Mouse (Mus musculus) cortical plate, adult 2 months (tissue): ENCODE measurements around the gene Hoxd10. TPM values are rescaled to one million over a fixed set of nuclear protein-coding genes. Genes with fewer than 3 reads are reported as not detected.

Experiments used
- H3K27ac ChIP-seq: fragments of 200-500 bp; 2 replicates; pipeline ENCODE4 v1.5.1; 2012; ENCODE audit warnings: low read length, control low read depth, inconsistent platforms; ENCODE audit not compliant: insufficient read depth
- H3K4me1 ChIP-seq: fragments of 200-500 bp; 2 replicates; pipeline ENCODE4 v1.6.1; 2011; ENCODE audit warnings: low read length; ENCODE audit not compliant: control insufficient read depth, insufficient read depth
- H3K4me3 ChIP-seq: fragments of 200-500 bp; 2 replicates; pipeline ENCODE4 v1.5.1; 2011; ENCODE audit warnings: mild to moderate bottlenecking, low read length, control low read depth; ENCODE audit not compliant: insufficient read depth
- CTCF ChIP-seq: fragments of 200-500 bp; IDR thresholded peaks from 2 replicates; pipeline ENCODE4 v1.5.1; 2011; ENCODE audit warnings: mild to moderate bottlenecking, control low read depth, low read length; ENCODE audit not compliant: insufficient read depth; ENCODE audit errors: extremely low read depth
- POLR2A ChIP-seq: fragments of 200-500 bp; IDR thresholded peaks from 2 replicates; pipeline ENCODE4 v1.6.1; 2011; ENCODE audit warnings: mild to moderate bottlenecking, low read length, control low read depth; ENCODE audit not compliant: insufficient read depth; ENCODE audit errors: extremely low read depth
- polyA plus RNA-seq: library from polyadenylated mRNA; depleted of rRNA; stranded (reverse); fragments of >200 nt; gene quantifications from 2 replicates; pipeline ENCODE4 v1.2.3, GENCODE M21; 2012

Gene Hoxd10
- polyA plus RNA-seq, 1 experiment = not detected

GRCm38 (mm10) chr2:74720384-74720783 lies 28.7 kb downstream of the Hoxd10 start:
- H3K4me1 ChIP-seq = no peaks in the 10 kb centered on the region
- no peak for TF ChIP-seq CTCF
- no peak for TF ChIP-seq POLR2A
- no peak overlapping the region for H3K4me3 ChIP-seq
- H3K27ac ChIP-seq = no peak overlapping the region

GRCm38 (mm10) chr2:74720955-74721491 lies 29.3 kb downstream of the Hoxd10 start:
- H3K4me1 ChIP-seq = no peaks in the 10 kb centered on the region
- H3K4me3 ChIP-seq = no peak overlapping the region
- H3K27ac ChIP-seq = no peak overlapping the region
- no peak for TF ChIP-seq POLR2A
- TF ChIP-seq CTCF = no peak

DNA sequence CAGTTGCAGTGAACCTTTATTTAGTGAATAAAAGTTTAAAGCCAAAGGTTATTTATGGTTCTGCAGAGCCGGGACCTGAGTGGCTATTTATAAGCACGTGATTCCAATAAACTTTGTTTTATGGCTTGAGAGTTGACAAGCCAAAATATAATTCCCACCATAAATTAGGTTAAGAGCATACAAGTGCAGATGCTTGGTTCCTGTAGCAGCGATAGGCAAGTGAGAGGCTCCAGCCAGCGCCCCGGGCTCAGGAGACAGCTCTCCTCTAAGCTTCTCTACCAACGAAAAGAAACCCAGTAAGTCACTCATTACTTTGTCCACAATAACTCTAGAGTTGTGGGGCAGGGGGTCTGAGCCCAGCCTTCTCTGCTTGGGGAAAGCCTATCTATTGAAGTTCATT lies 30.2 kb downstream of the Hoxd10 start:
- Histone ChIP-seq H3K4me3 (no peak overlapping the region), H3K27ac (no peak overlapping the region)
- TF ChIP-seq POLR2A (no peak), CTCF (no peak)

GRCm38 (mm10) chr2:74722949-74723348 lies 31.2 kb downstream of the Hoxd10 start:
- no peak overlapping the region for H3K4me3 ChIP-seq
- TF ChIP-seq POLR2A = no peak
- no peak for TF ChIP-seq CTCF
- H3K4me1 ChIP-seq = no peaks in the 10 kb centered on the region
- no peak overlapping the region for H3K27ac ChIP-seq

More for the DNA sequence above, 30.2 kb downstream of the Hoxd10 start:
- no peaks in the 10 kb centered on the region for H3K4me1 ChIP-seq

- H3K4me3 ChIP-seq = no peak overlapping the region
- TF ChIP-seq POLR2A (no peak), CTCF (no peak)
- H3K27ac ChIP-seq = no peak overlapping the region
- no peaks in the 10 kb centered on the region for H3K4me1 ChIP-seq
Measured at GRCm38 (mm10) chr2:74724244-74725015, 32.7 kb downstream of the Hoxd10 start.

DNA sequence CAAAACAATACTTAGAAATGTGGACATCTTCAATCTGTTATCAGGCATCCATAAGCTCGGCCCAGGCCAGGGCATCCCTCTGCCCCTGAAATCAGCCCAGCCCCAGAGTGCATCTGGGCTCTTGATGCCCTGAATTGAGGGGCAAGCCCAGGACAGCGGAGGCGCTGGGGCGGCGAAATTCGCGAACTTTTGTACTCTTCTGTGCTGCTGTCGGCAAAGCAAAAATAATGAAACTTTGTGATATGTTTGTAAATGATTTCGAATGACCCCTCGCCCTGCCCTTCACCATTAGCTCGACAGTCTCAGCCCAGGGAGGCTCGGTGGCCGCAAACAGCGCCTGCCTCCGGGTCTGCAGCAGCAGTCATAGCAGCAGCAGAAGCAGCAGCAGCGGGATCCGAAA lies 33.4 kb downstream of the Hoxd10 start:
- H3K27ac ChIP-seq = no peak overlapping the region
- no peak overlapping the region for H3K4me3 ChIP-seq
- no peak for TF ChIP-seq POLR2A
- no peak for TF ChIP-seq CTCF
- no peaks in the 10 kb centered on the region for H3K4me1 ChIP-seq

GRCm38 (mm10) chr2:74726551-74726950 lies 34.8 kb downstream of the Hoxd10 start, which contains the start of gene Gm28230:
Gene Gm28230 (plus strand): TSS chr2:74726728.
- Histone ChIP-seq H3K27ac (no peak within 1 kb of the TSS), H3K4me1 (no peaks in the 10 kb centered on the region), H3K4me3 (no peak within 1 kb of the TSS)
- TF ChIP-seq CTCF (no peak), POLR2A (no peak)

GRCm38 (mm10) chr2:74726973-74727639 lies 35.4 kb downstream of the Hoxd10 start:
- Histone ChIP-seq H3K4me1 (no peaks in the 10 kb centered on the region), H3K27ac (no peak overlapping the region), H3K4me3 (no peak overlapping the region)
- TF ChIP-seq POLR2A (no peak), CTCF (no peak)

DNA sequence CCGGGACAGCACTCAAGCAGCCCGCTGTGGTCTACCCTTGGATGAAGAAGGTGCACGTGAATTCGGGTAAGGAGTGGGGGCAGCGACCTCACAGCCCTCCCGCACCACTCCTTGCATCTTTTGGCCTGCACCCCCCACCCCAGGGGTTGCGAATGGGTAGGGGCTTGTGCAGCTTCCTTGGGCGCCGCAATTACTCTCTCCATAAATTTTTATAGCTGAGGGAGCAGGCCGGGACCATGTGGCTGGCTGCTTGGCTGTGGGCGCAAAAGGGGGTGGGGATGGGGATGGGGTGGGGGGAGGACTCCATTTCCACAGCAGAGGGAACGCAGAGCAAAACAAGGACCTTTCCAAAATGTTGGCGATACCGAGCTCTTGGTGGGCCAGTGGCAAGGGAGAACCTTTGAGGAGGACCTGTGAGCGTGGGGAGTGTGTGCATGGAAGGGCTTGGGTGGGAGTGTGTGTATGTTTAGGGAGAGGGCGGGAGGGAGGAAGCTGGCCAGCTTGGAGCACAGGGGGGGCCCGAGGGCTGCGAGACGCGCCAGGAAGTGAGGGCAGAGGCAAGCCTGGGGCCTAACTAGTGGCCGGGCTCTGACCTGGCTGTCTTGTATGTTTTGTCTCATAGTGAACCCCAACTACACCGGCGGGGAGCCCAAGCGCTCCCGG lies 36.0 kb downstream of the Hoxd10 start:
- Histone ChIP-seq H3K27ac (no peak overlapping the region), H3K4me1 (no peaks in the 10 kb centered on the region), H3K4me3 (no peak overlapping the region)
- no peak for TF ChIP-seq CTCF
- no peak for TF ChIP-seq POLR2A
